Mouse (Mus musculus) brain, embryonic 14.5 days (tissue): Measurements from ENCODE around the gene Tfcp2.

Experiments
- CTCF ChIP-seq: fragments of 200-500 bp; IDR thresholded peaks from 2 replicates; pipeline ENCODE4 v1.5.1; 2012; ENCODE audit warnings: inconsistent platforms, mild to moderate bottlenecking, moderate library complexity, borderline replicate concordance; ENCODE audit not compliant: insufficient read depth, insufficient read length; ENCODE audit errors: extremely low read depth
- POLR2A ChIP-seq: fragments of 200-500 bp; IDR thresholded peaks from 2 replicates; pipeline ENCODE4 v1.6.1; 2012; ENCODE audit warnings: mild to moderate bottlenecking, inconsistent platforms, borderline replicate concordance; ENCODE audit not compliant: poor library complexity, insufficient read depth, insufficient read length, severe bottlenecking; ENCODE audit errors: extremely low read depth

DNA sequence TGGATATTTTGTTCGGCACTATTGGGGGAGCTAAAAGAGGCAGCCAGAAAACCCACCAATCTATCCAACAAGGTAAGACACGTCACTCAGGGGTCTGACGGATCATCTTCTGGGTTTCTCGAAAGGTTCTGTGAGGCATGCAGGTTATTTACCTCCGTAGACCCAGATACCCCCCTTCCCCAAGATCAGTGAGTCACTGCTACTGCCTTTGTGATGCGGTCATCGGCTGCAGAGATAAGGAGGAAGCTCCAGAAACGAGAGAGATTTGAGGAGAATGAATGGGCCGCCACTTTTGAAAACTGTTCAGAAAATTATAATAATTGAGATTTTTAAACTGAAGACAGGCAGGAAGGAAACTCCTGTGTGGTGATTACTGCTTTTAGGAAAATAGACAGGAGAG is 4.6 kb upstream of the Tfcp2 start:
- no peak for TF ChIP-seq CTCF
- TF ChIP-seq POLR2A = no peak
